Mouse (Mus musculus) urinary bladder, postnatal 14 days (tissue): ENCODE data around the gene Spred2.

Experiments
- DNase-seq: peaks from one replicate; pipeline ENCODE4 v3.0.0; 2021; ENCODE audit warnings: low spot score

The Spred2 gene

GRCm38 (mm10) chr11:19925149-19925975 is 1.2 kb downstream of the Spred2 start:
- DNase-seq: peak; percentile 62

GRCm38 (mm10) chr11:19925976-19926842 is 2.0 kb downstream of the Spred2 start:
- peak; percentile 49 for DNase-seq

- DNase-seq: no peak
Measured at GRCm38 (mm10) chr11:19926843-19927120, 2.6 kb downstream of the Spred2 start.

GRCm38 (mm10) chr11:19928633-19929032 is 4.5 kb downstream of the Spred2 start:
- DNase-seq: no peak

DNA sequence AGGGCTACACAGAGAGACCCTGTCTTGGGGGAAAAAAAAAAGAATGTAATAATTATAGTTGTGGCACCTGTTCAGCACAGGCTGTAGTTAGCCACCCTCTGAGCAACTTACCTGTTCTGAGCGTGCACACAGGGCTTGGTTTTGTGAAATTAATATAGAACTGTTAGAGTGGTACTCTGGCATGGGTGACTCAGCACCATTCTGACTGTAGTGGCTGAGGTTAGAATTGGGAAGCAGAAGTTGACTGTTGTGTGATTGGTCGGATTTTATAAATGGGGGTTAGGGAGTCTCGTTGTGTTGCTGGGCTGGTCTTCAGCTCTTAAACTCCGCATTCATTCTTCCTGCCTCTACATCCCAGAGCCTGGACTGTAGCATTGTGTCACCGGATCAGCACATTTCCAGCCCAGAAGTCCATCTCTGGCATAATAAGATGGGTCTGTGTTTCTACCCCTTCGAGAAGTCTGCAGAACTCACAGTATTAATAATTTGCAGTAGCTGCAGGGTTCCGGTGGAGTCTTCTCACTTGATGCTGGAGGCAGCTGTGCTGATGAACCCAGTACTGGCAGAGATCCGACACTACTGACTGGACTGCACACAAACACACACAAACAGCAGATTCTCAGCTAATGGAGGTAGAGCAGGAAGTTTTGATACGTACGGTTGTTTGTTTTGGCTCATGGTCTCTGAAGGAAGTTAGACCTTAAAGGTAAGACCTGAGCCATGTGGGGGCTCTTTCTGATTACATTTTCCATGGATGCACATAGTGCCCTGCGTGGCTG is 5.1 kb downstream of the Spred2 start:
- DNase-seq: no peak

GRCm38 (mm10) chr11:19931569-19932230 is 7.5 kb downstream of the Spred2 start:
- DNase-seq: no peak

GRCm38 (mm10) chr11:19932983-19933511 is 8.9 kb downstream of the Spred2 start:
- DNase-seq: no peak

GRCm38 (mm10) chr11:19935524-19936354 is 11.6 kb downstream of the Spred2 start:
- no peak for DNase-seq

DNA sequence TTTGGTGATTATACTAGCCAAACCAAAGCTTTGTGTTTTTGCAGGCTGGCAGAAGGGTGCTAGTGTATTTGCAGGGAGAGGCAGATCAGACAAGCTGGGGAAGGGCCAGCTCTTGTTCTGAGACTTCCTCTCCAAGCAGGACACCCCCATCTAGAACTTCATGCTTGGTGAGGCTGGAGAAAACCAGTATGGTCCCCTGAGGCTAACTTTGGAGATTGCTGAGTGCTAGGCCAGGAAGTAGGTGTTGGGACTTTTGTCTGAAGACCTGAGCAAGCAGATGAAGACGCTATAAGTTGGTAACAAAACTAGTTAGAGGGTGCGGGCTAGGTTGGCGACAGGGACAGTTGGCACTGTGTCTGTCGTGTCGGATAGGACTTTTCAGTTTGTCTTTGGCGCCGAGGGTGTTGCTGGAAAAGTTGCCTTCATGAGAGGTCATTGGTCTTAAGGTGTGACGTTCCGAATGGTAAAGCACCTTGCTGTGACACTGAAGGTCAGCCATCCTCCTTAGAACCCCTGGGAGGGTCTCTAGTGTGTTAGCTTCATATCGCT is 14.4 kb downstream of the Spred2 start:
- no peak for DNase-seq

GRCm38 (mm10) chr11:19939305-19939730 is 15.1 kb downstream of the Spred2 start:
- DNase-seq: no peak

- no peak for DNase-seq
Measured at GRCm38 (mm10) chr11:19939831-19940230, 15.7 kb downstream of the Spred2 start.

DNA sequence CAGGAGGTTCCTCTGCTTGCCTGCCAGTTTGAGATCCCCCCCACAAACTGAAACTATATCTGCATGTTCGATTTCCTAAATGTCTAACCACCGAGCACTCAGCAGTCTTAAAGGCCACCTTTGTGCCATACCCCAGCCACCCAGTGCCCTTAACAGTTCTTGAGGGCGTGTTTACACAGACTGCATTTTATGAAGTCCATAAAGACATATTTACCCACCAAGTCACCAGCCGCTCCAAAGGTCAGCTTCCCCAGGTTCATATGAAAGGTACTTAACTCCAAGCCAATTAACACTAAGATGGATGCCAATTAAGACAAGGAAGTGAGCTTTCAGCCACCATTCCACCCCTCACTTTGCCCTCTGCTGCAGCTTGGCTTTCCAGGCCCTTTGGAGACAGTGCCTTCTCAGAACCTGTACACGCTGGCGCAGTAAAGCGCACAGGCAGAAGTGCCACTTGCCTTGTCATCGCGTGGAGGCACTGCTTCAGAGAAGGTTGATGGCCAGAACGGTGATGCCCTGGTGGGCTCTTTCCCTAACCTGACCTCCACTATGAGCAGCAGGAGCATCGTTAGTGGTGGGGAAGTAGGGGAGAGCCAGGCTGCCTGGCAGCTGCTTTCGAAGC is 17.1 kb downstream of the Spred2 start:
- DNase-seq: no peak

- DNase-seq: no peak
Measured at GRCm38 (mm10) chr11:19941978-19942377, 17.8 kb downstream of the Spred2 start.

GRCm38 (mm10) chr11:19943753-19944152 is 19.6 kb downstream of the Spred2 start:
- DNase-seq: no peak

- no peak for DNase-seq
Measured at GRCm38 (mm10) chr11:19944701-19945100, 20.5 kb downstream of the Spred2 start.

GRCm38 (mm10) chr11:19946721-19947120 is 22.5 kb downstream of the Spred2 start:
- no peak for DNase-seq

DNA sequence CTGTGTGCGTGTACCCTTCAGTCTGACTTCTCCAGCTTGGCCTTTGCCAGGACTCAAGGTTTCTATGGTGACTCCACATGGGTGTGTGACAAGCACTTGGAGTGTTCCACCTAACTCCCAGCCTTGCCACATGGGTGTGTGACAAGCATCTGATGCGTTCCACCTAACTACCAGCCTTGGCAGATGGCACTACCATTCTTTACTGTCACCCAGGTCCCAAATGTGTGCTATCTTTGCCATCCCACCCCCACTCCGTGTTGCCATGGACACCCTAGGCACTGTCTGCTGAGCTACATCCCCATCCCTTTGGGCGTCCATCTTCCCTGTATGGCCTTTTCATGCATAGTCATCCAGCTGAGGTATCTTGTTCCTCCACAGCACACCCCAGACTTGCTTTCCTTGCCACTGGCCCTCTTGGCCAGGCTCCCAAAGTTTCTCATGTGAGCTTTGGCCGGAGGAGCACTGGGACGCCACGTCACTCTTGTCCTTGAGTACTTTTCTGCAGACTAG is 23.5 kb downstream of the Spred2 start:
- DNase-seq: no peak

DNA sequence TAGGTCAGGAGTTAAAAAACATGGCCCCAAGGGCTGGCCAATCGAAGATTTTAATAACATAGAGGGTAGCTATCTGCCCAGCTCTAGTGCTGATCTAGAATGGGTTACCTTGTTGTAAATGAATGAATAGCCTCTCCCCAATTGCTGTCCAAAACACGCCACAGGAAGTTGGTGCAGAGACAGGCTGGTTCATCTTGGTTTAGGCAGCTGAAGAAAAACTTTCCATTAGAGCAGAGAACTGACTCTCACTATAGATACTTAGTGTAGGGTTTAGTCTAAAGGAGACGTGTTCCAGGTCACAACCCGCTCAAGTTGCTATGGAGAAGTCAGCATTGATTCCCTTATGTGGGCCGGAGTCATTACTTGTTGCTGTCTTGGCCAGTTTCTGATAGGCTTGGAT is 25.6 kb downstream of the Spred2 start:
- DNase-seq: no peak

- no peak for DNase-seq
Measured at GRCm38 (mm10) chr11:19950169-19950568, 26.0 kb downstream of the Spred2 start.

- no peak for DNase-seq
Measured at GRCm38 (mm10) chr11:19952963-19953362, 28.8 kb downstream of the Spred2 start.
